Mouse (Mus musculus) limb, embryonic 14.5 days (tissue): ENCODE measurements at regions not wholly inside any gene's neighbourhood (a gene's known extent, or its start where the extent isn't known, plus 50 kb on each side); places are given as distances from the start of the nearest gene placed in this dataset.

Experiments
- ATAC-seq: fragments of 200-750 bp; cut with Nextera tagmentation; 2 replicates; pipeline ENCODE4 v1.8.0; 2017; ENCODE audit warnings: low read depth, moderate number of reproducible peaks, moderate TSS enrichment; ENCODE audit not compliant: low FRiP score
- DNase-seq: peaks from one replicate; pipeline ENCODE4 v3.0.0-alpha.2; 2015; ENCODE audit warnings: low spot score
- H3K27ac ChIP-seq: fragments of 300-500 bp; sonication (generic); replicated peaks from 2 replicates; pipeline ENCODE4 v1.5.1; 2014; ENCODE audit warnings: low read depth, mild to moderate bottlenecking, low read length, moderate library complexity, mixed read lengths
- H3K27me3 ChIP-seq: fragments of 300-500 bp; sonication (generic); 2 replicates; pipeline ENCODE4 v1.6.1; 2014; ENCODE audit warnings: low read length, mixed read lengths; ENCODE audit not compliant: control insufficient read depth, insufficient read depth
- H3K36me3 ChIP-seq: fragments of 300-500 bp; sonication (generic); 2 replicates; pipeline ENCODE4 v1.6.1; 2014; ENCODE audit warnings: mild to moderate bottlenecking, low read length, moderate library complexity, mixed read lengths; ENCODE audit not compliant: control insufficient read depth, insufficient read depth
- H3K4me1 ChIP-seq: fragments of 300-500 bp; sonication (generic); 2 replicates; pipeline ENCODE4 v1.6.1; 2014; ENCODE audit warnings: antibody characterized with exemption, low read length, mixed read lengths; ENCODE audit not compliant: control insufficient read depth, insufficient read depth
- H3K4me2 ChIP-seq: fragments of 300-500 bp; sonication (generic); replicated peaks from 2 replicates; pipeline ENCODE4 v1.6.1; 2014; ENCODE audit warnings: low read depth, mild to moderate bottlenecking, low read length, moderate library complexity; ENCODE audit not compliant: severe bottlenecking
- H3K4me3 ChIP-seq: fragments of 300-500 bp; sonication (generic); replicated peaks from 2 replicates; pipeline ENCODE4 v1.5.1; 2014; ENCODE audit warnings: low read length
- H3K9ac ChIP-seq: fragments of 300-500 bp; sonication (generic); 2 replicates; pipeline ENCODE4 v1.6.1; 2014; ENCODE audit warnings: mild to moderate bottlenecking, low read depth, low read length, moderate library complexity; ENCODE audit not compliant: severe bottlenecking
- H3K9me3 ChIP-seq: fragments of 300-500 bp; sonication (generic); 2 replicates; pipeline ENCODE4 v1.6.1; 2016; ENCODE audit warnings: low read length; ENCODE audit not compliant: control insufficient read depth
- POLR2A ChIP-seq: fragments of 200-500 bp; IDR thresholded peaks from 2 replicates; pipeline ENCODE4 v1.8.0; 2012; ENCODE audit warnings: inconsistent platforms, mild to moderate bottlenecking, moderate library complexity, borderline replicate concordance; ENCODE audit not compliant: insufficient read depth, insufficient read length; ENCODE audit errors: extremely low read depth
- WGBS: fragments of 180-500 bp; shearing (Covaris S2); extraction: QIAGEN DNeasy Blood & Tissue Kit; methylation state at CpG from one replicate; pipeline ENCODE4 v1.1.7; 2014; 5-methylcytosine and 5-hydroxymethylcytosine counted together

GRCm38 (mm10) chr9:113566620-113567019 lies 141.4 kb downstream of the Pdcd6ip start:
- no peak for DNase-seq

GRCm38 (mm10) chr9:113553911-113554310 lies 154.1 kb downstream of the Pdcd6ip start:
- DNase-seq = no peak
- WGBS = 86% methylated on average over 12 of the region's 12 CpGs

More at GRCm38 (mm10) chr9:113566620-113567019, 141.4 kb downstream of the Pdcd6ip start:
- Histone ChIP-seq H3K27me3 (no peaks in the 10 kb centered on the region), H3K4me3 (no peak overlapping the region), H3K4me1 (0 out of 2 replicates have a peak, but pooled peaks cover 3% of the 10 kb centered on the region), H3K4me2 (no peak overlapping the region), H3K36me3 (no peaks in the 10 kb centered on the region), H3K27ac (no peak overlapping the region), H3K9ac (no peak overlapping the region), H3K9me3 (no peaks in the 10 kb centered on the region)
- no peak for TF ChIP-seq POLR2A
- WGBS = 16% methylated on average over 3 of the region's 3 CpGs
- no peak for ATAC-seq

GRCm38 (mm10) chr9:113547458-113547857 lies 160.6 kb downstream of the Pdcd6ip start:
- H3K4me3 ChIP-seq = no peak overlapping the region
- H3K4me2 ChIP-seq = no peak overlapping the region
- no peak overlapping the region for H3K9ac ChIP-seq
- no peak for ATAC-seq
- no peaks in the 10 kb centered on the region for H3K36me3 ChIP-seq
- no peaks in the 10 kb centered on the region for H3K9me3 ChIP-seq
- no peak overlapping the region for H3K27ac ChIP-seq
- no peak for DNase-seq
- TF ChIP-seq POLR2A = no peak
- WGBS = 71% methylated on average over 3 of the region's 3 CpGs
- H3K4me1 ChIP-seq = no peaks in the 10 kb centered on the region
- H3K27me3 ChIP-seq = no peaks in the 10 kb centered on the region

More at GRCm38 (mm10) chr9:113553911-113554310, 154.1 kb downstream of the Pdcd6ip start:
- H3K27ac ChIP-seq = no peak overlapping the region
- no peak overlapping the region for H3K9ac ChIP-seq
- H3K4me3 ChIP-seq = no peak overlapping the region
- no peaks in the 10 kb centered on the region for H3K36me3 ChIP-seq
- no peaks in the 10 kb centered on the region for H3K4me1 ChIP-seq
- H3K4me2 ChIP-seq = no peak overlapping the region
- TF ChIP-seq POLR2A = no peak
- no peaks in the 10 kb centered on the region for H3K27me3 ChIP-seq
- no peak for ATAC-seq
- H3K9me3 ChIP-seq = no peaks in the 10 kb centered on the region

- Histone ChIP-seq H3K9ac (no peak overlapping the region), H3K4me2 (no peak overlapping the region), H3K4me1 (no peaks in the 10 kb centered on the region), H3K27ac (no peak overlapping the region), H3K9me3 (0 out of 2 replicates have a peak, but pooled peaks cover 6% of the 10 kb centered on the region), H3K36me3 (no peaks in the 10 kb centered on the region), H3K4me3 (no peak overlapping the region), H3K27me3 (no peaks in the 10 kb centered on the region)
- no peak for TF ChIP-seq POLR2A
- WGBS = 90% methylated on average over 2 of the region's 2 CpGs
- ATAC-seq (no peak), DNase-seq (no peak)
Measured at GRCm38 (mm10) chr9:113528586-113528985, 179.5 kb downstream of the Pdcd6ip start.

GRCm38 (mm10) chr9:113524307-113524706 lies 183.8 kb downstream of the Pdcd6ip start:
- peaks cover 5% of the 10 kb centered on the region; the same call in 1 of the 2 replicates for H3K4me1 ChIP-seq
- H3K36me3 ChIP-seq = no peaks in the 10 kb centered on the region
- no peak overlapping the region for H3K27ac ChIP-seq
- H3K27me3 ChIP-seq = no peaks in the 10 kb centered on the region
- WGBS = 70% methylated on average over 3 of the region's 3 CpGs
- H3K4me3 ChIP-seq = no peak overlapping the region
- ATAC-seq = no peak
- no peak for TF ChIP-seq POLR2A
- no peak for DNase-seq
- H3K9ac ChIP-seq = no peak overlapping the region
- H3K9me3 ChIP-seq = 0 out of 2 replicates have a peak, but pooled peaks cover 6% of the 10 kb centered on the region
- no peak overlapping the region for H3K4me2 ChIP-seq
